Mouse (Mus musculus) urinary bladder, postnatal 4 days (tissue): Measurements from ENCODE around the gene Rhebl1.
A peak's percentile ranks its signal among the peaks of the same experiment; 100 is the strongest.

Experiments
- DNase-seq, 2 experiments: peaks; one replicate each; pipeline ENCODE4 v3.0.0; 2021 to 2022; ENCODE audit warnings: low spot score in 2 of 2

Gene Rhebl1

GRCm38 (mm10) chr15:98851229-98851818, 43.0 kb downstream of the Rhebl1 start:
- no peak for DNase-seq

GRCm38 (mm10) chr15:98850668-98851067, 43.7 kb downstream of the Rhebl1 start:
- no peak for DNase-seq

GRCm38 (mm10) chr15:98849956-98850600, 44.3 kb downstream of the Rhebl1 start:
- DNase-seq, result no peak

- DNase-seq, result no peak
These were observed 45.2 kb downstream of the Rhebl1 start for GRCm38 (mm10) chr15:98849165-98849564.

GRCm38 (mm10) chr15:98846140-98846539, 48.2 kb downstream of the Rhebl1 start:
- no peak for DNase-seq

GRCm38 (mm10) chr15:98845149-98845548, 49.2 kb downstream of the Rhebl1 start:
- DNase-seq, result no peak

GRCm38 (mm10) chr15:98843595-98844223, 50.6 kb downstream of the Rhebl1 start:
- DNase-seq, result peak in 1 of 2 experiments; percentile 15

GRCm38 (mm10) chr15:98839671-98840585, 54.4 kb downstream of the Rhebl1 start:
- DNase-seq, result peak in 1 of 2 experiments; percentile 16

- no peak for DNase-seq
These were observed 55.2 kb downstream of the Rhebl1 start for GRCm38 (mm10) chr15:98839161-98839560.

GRCm38 (mm10) chr15:98837743-98838103, 56.6 kb downstream of the Rhebl1 start:
- no peak for DNase-seq

GRCm38 (mm10) chr15:98837006-98837742, 57.2 kb downstream of the Rhebl1 start:
- DNase-seq, result no peak

GRCm38 (mm10) chr15:98835291-98835690, 59.0 kb downstream of the Rhebl1 start:
- no peak for DNase-seq

GRCm38 (mm10) chr15:98834059-98834458, 60.3 kb downstream of the Rhebl1 start:
- no peak for DNase-seq

- DNase-seq, result no peak
These were observed 61.1 kb downstream of the Rhebl1 start for GRCm38 (mm10) chr15:98833281-98833680.

- DNase-seq, result no peak
These were observed 61.9 kb downstream of the Rhebl1 start for GRCm38 (mm10) chr15:98832161-98833058.

- no peak for DNase-seq
These were observed 62.7 kb downstream of the Rhebl1 start for GRCm38 (mm10) chr15:98831684-98832035.

GRCm38 (mm10) chr15:98830736-98831683, 63.3 kb downstream of the Rhebl1 start, which contains the start of gene Prkag1:
Prkag1 (minus strand) TSS chr15:98831521.
- peak; percentile 97 for DNase-seq
